Mouse (Mus musculus) liver, embryonic 11.5 days (tissue): ENCODE results near the gene Npepps. TPM values are rescaled to one million over a fixed set of nuclear protein-coding genes. Genes with fewer than 3 reads are reported as not detected.
A peak's percentile ranks its signal among the peaks of the same experiment; 100 is the strongest.
"Not testable (repeated sequence)": the region's sequence is repeated elsewhere in the genome, so short reads cannot be mapped to it uniquely, and the experiment has no call there.

Experiments used
- ATAC-seq: fragments of 200-750 bp; cut with Nextera tagmentation; replicated peaks from 2 replicates; pipeline ENCODE4 v1.8.0; 2017; ENCODE audit warnings: moderate number of reproducible peaks, mild to moderate bottlenecking, moderate TSS enrichment, moderate library complexity; ENCODE audit not compliant: low FRiP score
- DNase-seq: peaks from one replicate; pipeline ENCODE4 v3.0.0-alpha.2; 2017; ENCODE audit warnings: low spot score
- H3K27ac ChIP-seq: fragments of 300-500 bp; sonication (generic); 2 replicates; pipeline ENCODE4 v1.5.1; 2014; ENCODE audit warnings: mild to moderate bottlenecking, low read depth, low read length, control low read depth
- H3K27me3 ChIP-seq: fragments of 300-500 bp; sonication (generic); replicated peaks from 2 replicates; pipeline ENCODE4 v1.6.1; 2014; ENCODE audit warnings: low read length, mixed read lengths; ENCODE audit not compliant: control insufficient read depth, insufficient read depth
- H3K36me3 ChIP-seq: fragments of 300-500 bp; sonication (generic); 2 replicates; pipeline ENCODE4 v1.6.1; 2014; ENCODE audit warnings: mild to moderate bottlenecking, low read length, moderate library complexity, mixed read lengths; ENCODE audit not compliant: control insufficient read depth, insufficient read depth
- H3K4me1 ChIP-seq: fragments of 300-500 bp; sonication (generic); replicated peaks from 2 replicates; pipeline ENCODE4 v1.6.1; 2014; ENCODE audit warnings: low read length, mixed read lengths; ENCODE audit not compliant: control insufficient read depth, insufficient read depth
- H3K4me2 ChIP-seq: fragments of 300-500 bp; sonication (generic); 2 replicates; pipeline ENCODE4 v1.6.1; 2014; ENCODE audit warnings: mild to moderate bottlenecking, control low read depth, moderate library complexity
- H3K4me3 ChIP-seq: fragments of 300-500 bp; sonication (generic); 2 replicates; pipeline ENCODE4 v1.5.1; 2014; ENCODE audit warnings: low read depth, low read length, control low read depth
- H3K9ac ChIP-seq: fragments of 300-500 bp; sonication (generic); 2 replicates; pipeline ENCODE4 v1.6.1; 2014; ENCODE audit warnings: low read depth, low read length, control low read depth
- H3K9me3 ChIP-seq: fragments of 300-500 bp; sonication (generic); 2 replicates; pipeline ENCODE4 v1.6.1; 2016; ENCODE audit warnings: low read length, inconsistent platforms, mixed read lengths; ENCODE audit not compliant: control insufficient read depth
- WGBS: fragments of 180-500 bp; shearing (Covaris S2); extraction: QIAGEN DNeasy Blood & Tissue Kit; methylation state at CpG from one replicate; pipeline ENCODE4 v1.1.7; 2014; 5-methylcytosine and 5-hydroxymethylcytosine counted together
- polyA plus RNA-seq: library from polyadenylated mRNA; unstranded; fragments of >200 nt; fragmentation: Nextera tagmentation; extraction: Ambion mirVana; gene quantifications from 2 replicates; pipeline ENCODE4 v1.2.1, GENCODE M21; 2014

Npepps gene
- polyA plus RNA-seq, 1 experiment from 2014 or later, result 60.2 TPM

DNA sequence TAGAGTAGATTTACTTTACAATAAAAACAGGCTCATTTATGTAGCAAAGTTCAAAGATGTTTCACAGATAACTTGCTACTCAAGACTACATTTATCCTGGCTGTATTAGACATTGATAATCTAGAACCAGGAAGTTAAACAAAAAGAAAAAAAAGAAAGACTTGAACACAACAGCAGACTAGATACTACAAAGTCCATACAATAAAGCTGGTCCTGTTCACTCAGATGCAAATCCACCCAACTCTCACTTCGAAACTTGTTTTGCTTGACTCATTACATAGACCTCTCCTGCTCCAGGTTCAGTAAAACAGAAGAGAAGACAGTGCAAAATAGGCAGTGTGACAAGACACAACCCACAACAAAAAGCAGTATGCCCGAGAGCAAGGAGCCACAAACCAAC lies 5.1 kb downstream of the Npepps start:
- Histone ChIP-seq H3K4me1 (peaks cover 13% of the 10 kb centered on the region; the same call in 1 of the 2 replicates), H3K4me2 (no peak overlapping the region), H3K27ac (no peak overlapping the region), H3K36me3 (no peaks in the 10 kb centered on the region), H3K9ac (no peak overlapping the region), H3K4me3 (no peak overlapping the region), H3K9me3 (no peaks in the 10 kb centered on the region), H3K27me3 (no peaks in the 10 kb centered on the region)
- WGBS, result 90% methylated on average over 2 of the region's 2 CpGs
- ATAC-seq (no peak), DNase-seq (no peak)

DNA sequence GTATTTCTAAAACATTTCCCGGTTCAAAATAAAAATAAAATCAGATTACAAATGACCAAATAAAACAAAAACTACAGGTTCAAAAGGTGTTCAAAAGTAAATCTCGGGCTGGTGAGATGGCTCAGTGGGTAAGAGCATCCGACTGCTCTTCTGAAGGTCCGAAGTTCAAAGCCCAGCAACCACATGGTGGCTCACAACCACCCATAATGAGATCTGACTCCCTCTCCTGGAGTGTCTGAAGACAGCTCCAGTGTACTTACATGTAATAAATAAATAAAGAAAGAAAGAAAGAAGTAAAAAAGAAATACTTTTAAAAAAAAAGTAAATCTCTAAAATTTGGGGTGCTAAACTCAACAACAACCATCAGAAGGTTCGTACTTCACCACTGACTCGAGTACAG lies 5.5 kb downstream of the Npepps start:
- H3K4me1 ChIP-seq, result peaks cover 13% of the 10 kb centered on the region; the same call in 1 of the 2 replicates
- not testable (repeated sequence) for H3K36me3 ChIP-seq, DNase-seq, H3K4me3 ChIP-seq, H3K9me3 ChIP-seq, H3K27ac ChIP-seq, H3K9ac ChIP-seq, H3K4me2 ChIP-seq, H3K27me3 ChIP-seq, ATAC-seq
- 91% methylated on average over 6 of the region's 6 CpGs for WGBS

DNA sequence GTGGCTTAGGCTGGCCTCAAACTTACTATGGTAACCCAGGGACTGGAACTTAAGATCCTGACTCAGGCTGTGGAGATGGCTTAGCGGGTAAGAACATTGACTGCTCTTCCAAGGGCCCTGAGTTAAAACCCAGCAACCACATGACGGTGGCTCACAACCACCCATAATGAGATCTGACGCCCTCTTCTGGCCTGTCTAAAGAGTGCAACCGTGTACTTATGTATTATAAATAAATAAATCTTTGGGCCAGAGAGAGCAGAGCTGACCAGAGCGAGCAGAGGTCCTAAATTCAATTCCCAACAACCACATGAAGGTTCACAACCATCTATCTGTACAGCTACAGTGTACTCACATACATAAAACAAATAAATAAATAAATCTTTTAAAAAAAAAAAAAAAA lies 6.8 kb downstream of the Npepps start:
- Histone ChIP-seq H3K27me3 (no peaks in the 10 kb centered on the region), H3K4me3 (no peak overlapping the region), H3K4me2 (no peak overlapping the region), H3K9ac (no peak overlapping the region), H3K4me1 (peaks cover 7% of the 10 kb centered on the region; the same call in 1 of the 2 replicates), H3K27ac (no peak overlapping the region), H3K9me3 (no peaks in the 10 kb centered on the region), H3K36me3 (no peaks in the 10 kb centered on the region)
- WGBS, result 82% methylated on average over 5 of the region's 5 CpGs
- ATAC-seq, result no peak
- DNase-seq, result no peak

GRCm38 (mm10) chr11:97272835-97273234 lies 7.6 kb downstream of the Npepps start:
- no peak for DNase-seq

GRCm38 (mm10) chr11:97270004-97270403 lies 10.4 kb downstream of the Npepps start:
- H3K9ac ChIP-seq, H3K4me1 ChIP-seq, H3K36me3 ChIP-seq, H3K4me2 ChIP-seq, H3K27me3 ChIP-seq, H3K27ac ChIP-seq, H3K9me3 ChIP-seq, DNase-seq, ATAC-seq, H3K4me3 ChIP-seq: not testable (repeated sequence)
- 81% methylated on average over 2 of the region's 2 CpGs for WGBS

More at GRCm38 (mm10) chr11:97272835-97273234, 7.6 kb downstream of the Npepps start:
- Histone ChIP-seq H3K9ac (no peak overlapping the region), H3K27ac (no peak overlapping the region), H3K36me3 (no peaks in the 10 kb centered on the region), H3K9me3 (no peaks in the 10 kb centered on the region), H3K4me2 (no peak overlapping the region), H3K4me3 (no peak overlapping the region), H3K27me3 (no peaks in the 10 kb centered on the region), H3K4me1 (no peaks in the 10 kb centered on the region)
- 92% methylated on average over 4 of the region's 4 CpGs for WGBS
- no peak for ATAC-seq

DNA sequence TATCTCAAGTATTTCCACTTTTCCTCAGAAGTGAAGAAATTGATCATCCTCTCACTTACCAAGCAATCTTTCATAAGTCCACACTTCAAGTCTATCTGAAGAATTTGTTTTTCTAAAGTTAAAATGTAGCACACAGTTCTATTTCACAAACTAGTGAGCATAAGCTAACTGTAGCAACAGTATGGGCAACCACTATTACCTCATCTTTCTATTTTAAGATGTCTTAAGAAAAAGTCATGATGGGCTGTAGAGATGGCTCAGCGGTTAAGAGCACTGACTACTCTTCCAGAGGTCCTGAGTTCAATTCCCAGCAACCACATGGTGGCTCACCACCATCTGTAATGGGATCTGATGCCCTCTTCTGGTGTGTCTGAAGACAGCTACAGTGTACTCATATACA lies 13.9 kb downstream of the Npepps start:
- not testable (repeated sequence) for H3K4me2 ChIP-seq, H3K27me3 ChIP-seq, ATAC-seq, DNase-seq, H3K4me3 ChIP-seq, H3K36me3 ChIP-seq, H3K9ac ChIP-seq, H3K27ac ChIP-seq, H3K9me3 ChIP-seq, H3K4me1 ChIP-seq
- WGBS, result 87% methylated on average over 1 of the region's 1 CpGs

GRCm38 (mm10) chr11:97249649-97250048 lies 30.8 kb downstream of the Npepps start:
- not testable (repeated sequence) for H3K4me3 ChIP-seq, ATAC-seq, H3K4me1 ChIP-seq, DNase-seq, H3K36me3 ChIP-seq, H3K9me3 ChIP-seq, H3K27me3 ChIP-seq, H3K27ac ChIP-seq, H3K9ac ChIP-seq, H3K4me2 ChIP-seq
- WGBS, result 74% methylated on average over 1 of the region's 1 CpGs

DNA sequence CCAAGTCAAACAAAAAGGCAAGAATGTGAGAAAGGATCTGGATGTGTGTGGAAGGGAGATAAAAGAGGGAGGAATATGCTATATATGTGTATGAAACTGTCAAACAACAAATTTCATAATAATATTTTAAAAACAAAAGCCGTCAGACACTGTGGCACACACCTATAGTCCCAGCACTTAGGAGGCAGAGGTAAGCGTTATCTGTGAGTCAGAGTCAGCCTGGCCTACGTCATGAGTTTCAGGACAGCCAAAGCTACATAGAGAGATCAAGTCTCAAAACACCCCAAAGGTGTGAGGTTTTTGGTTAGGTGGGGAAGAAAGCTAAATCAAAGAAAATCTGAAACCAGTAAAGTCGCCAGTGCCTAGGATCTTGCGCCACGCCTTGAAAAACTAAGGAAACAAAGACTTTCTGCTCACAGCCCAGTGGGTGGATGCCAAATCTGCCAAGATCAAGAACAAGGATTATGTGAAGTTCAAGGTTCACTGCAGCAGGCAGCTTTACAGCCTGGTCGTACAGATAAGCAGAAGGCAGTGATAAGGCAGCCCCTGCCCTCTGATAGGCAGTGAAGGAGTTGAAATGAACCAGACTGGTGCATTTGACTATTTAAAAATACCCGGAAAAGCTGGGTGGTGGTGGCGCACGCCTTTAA lies 33.8 kb downstream of the Npepps start:
- peaks cover 9% of the 10 kb centered on the region for H3K36me3 ChIP-seq
- ATAC-seq (peak; percentile 92), DNase-seq (no peak)
- no peak overlapping the region for H3K4me2 ChIP-seq
- H3K9me3 ChIP-seq, result no peaks in the 10 kb centered on the region
- H3K4me3 ChIP-seq, result no peak overlapping the region
- no peaks in the 10 kb centered on the region for H3K27me3 ChIP-seq
- peaks cover 8% of the 10 kb centered on the region for H3K4me1 ChIP-seq
- no peak overlapping the region for H3K9ac ChIP-seq
- no peak overlapping the region for H3K27ac ChIP-seq
- WGBS, result 66% methylated on average over 10 of the region's 10 CpGs

DNA sequence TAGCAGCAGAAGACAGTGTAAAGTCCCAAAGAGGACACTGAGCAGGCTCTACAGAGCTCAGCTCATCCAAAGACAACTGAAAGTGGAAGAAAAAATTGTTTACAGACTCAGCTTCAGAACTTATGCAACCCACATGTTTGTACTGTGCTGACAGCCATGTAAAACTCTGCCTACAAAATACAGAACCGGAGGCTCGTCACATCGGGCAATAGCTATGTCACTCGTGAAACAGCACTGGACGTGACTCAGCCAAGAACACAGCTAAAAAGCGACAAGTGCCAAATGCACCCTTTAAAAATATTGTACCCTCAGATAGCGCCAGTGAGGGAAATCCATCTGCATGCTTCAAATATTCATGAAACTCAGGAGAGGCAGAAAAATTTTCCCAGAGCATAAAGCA lies 39.1 kb downstream of the Npepps start:
- Histone ChIP-seq H3K36me3 (peaks cover 8% of the 10 kb centered on the region), H3K27ac (no peak overlapping the region), H3K4me3 (no peak overlapping the region), H3K4me1 (peaks cover 4% of the 10 kb centered on the region; the same call in 1 of the 2 replicates), H3K9ac (no peak overlapping the region), H3K9me3 (no peaks in the 10 kb centered on the region), H3K4me2 (no peak overlapping the region), H3K27me3 (no peaks in the 10 kb centered on the region)
- 95% methylated on average over 7 of the region's 7 CpGs for WGBS
- DNase-seq (no peak), ATAC-seq (no peak)
